17 mouse cellular contexts compared by ENCODE assay signal in the genomic region with DNA sequence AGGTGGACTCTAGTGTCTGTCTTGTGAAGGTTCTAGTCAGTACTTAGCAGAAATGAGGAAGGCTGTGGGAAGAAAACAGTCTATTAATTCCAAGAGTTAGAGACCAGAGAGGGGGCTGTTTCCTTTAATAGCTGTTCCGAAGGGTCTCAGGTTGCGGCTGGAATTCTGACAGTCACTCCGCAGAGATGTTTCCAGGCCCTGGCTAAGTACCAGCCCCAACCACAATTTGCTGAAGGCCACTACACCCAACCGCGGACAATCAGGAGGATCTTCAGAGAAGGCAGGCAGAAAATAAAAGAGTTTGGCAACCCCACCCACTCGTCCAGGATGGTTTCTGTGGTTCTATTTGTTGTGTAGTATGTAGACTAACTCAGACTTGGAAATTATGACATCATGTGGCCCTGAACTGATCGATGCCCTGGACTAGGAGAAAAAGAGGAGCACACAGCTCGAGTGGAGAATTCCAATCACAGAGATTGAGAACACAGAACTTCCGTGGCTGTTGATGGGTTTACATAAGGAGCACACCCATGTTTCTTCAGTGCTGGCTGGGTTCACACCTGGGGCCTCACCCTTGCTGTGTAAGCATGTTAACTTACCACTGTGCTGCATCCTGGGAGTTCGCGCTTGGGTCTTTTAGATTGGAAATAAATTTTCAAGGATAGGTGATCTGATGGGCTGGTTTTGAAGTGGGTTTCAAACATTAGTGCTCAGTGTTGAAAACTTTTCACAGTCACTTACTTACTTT. TPM values are rescaled to one million over a fixed set of nuclear protein-coding genes. Genes with fewer than 3 reads are reported as not detected.
DNase-seq lines count a peak whose midpoint lies in the region; ATAC-seq and TF ChIP-seq lines count a peak whose summit lies in the region.
"Had no signal": no experiment of that assay in that cellular context is flagged by ENCODE, and none has a peak within 500 bp of the region (broad histone marks: within the 10 kb centered on the region; RNA-seq: fewer than 3 reads in every experiment).

No protein-coding gene starts in this region.

- H3K9me3 ChIP-seq in lung, embryonic 14.5 days (ENCODE audit: low read depth, low read length), result no peaks in the 10 kb centered on the region
- no peaks in the 10 kb centered on the region for H3K9me3 ChIP-seq in intestine, embryonic 15.5 days
- H3K9me3 ChIP-seq: liver, embryonic 13.5 days; midbrain, embryonic 15.5 days had no signal

- no peak overlapping the region for H3K9ac ChIP-seq in lung, embryonic 14.5 days
- no peak overlapping the region for H3K9ac ChIP-seq in intestine, embryonic 15.5 days
- H3K9ac ChIP-seq: liver, embryonic 13.5 days; midbrain, embryonic 15.5 days had no signal

- H3K27ac ChIP-seq in lung, embryonic 14.5 days (ENCODE audit: low read depth), result peak overlapping the region; percentile 3; the same call in 1 of the 2 replicates
- H3K27ac ChIP-seq in intestine, embryonic 15.5 days, result 0 out of 2 replicates have a peak overlapping the region, but pooled peaks have one; percentile 6
- H3K27ac ChIP-seq: liver, embryonic 13.5 days; midbrain, embryonic 15.5 days had no signal

- no peaks in the 10 kb centered on the region for H3K27me3 ChIP-seq in lung, embryonic 14.5 days (ENCODE audit: insufficient read depth, low read length)
- H3K27me3 ChIP-seq in intestine, embryonic 15.5 days (replicated peaks), result no peaks in the 10 kb centered on the region
- H3K27me3 ChIP-seq: midbrain, embryonic 15.5 days; Patski had no signal

- no peak overlapping the region; the same call in 1 of the 2 replicates for H3K4me2 ChIP-seq in lung, embryonic 14.5 days
- peak overlapping the region; percentile 26; the same call in 1 of the 2 replicates for H3K4me2 ChIP-seq in intestine, embryonic 15.5 days (replicated peaks)
- H3K4me2 ChIP-seq: liver, embryonic 13.5 days; midbrain, embryonic 15.5 days had no signal

- WGBS in lung, embryonic 14.5 days, result 63% methylated on average over 11 of the region's 11 CpGs
- 58% methylated on average over 11 of the region's 11 CpGs for WGBS in intestine, embryonic 15.5 days

- no peak for ATAC-seq in lung, embryonic 14.5 days (ENCODE audit: insufficient read depth)
- ATAC-seq in intestine, embryonic 15.5 days, result no peak
- ATAC-seq: forebrain, embryonic 16.5 days; midbrain, embryonic 15.5 days; Patski had no signal

- H3K4me1 ChIP-seq in lung, embryonic 14.5 days (ENCODE audit: insufficient read depth), result peaks cover 6% of the 10 kb centered on the region; the same call in 1 of the 2 replicates
- H3K4me1 ChIP-seq in intestine, embryonic 15.5 days (replicated peaks), result peaks cover 12% of the 10 kb centered on the region
- H3K4me1 ChIP-seq: liver, embryonic 13.5 days had no signal

- TF ChIP-seq CTCF in lung, embryonic 14.5 days (IDR thresholded peaks at IDR 0.05; ENCODE audit: low read depth), result no peak

- peak; percentile 75 for DNase-seq in gastrocnemius, adult 18-20 months (ENCODE audit: low spot score)
- DNase-seq in gastrocnemius, postnatal 4 days (ENCODE audit: low spot score in 2 of 2), result no peak
- DNase-seq in lung, embryonic 14.5 days, result no peak
- no peak for DNase-seq in lung, postnatal 36 days
- no peak for DNase-seq in spleen, postnatal 14 days (ENCODE audit: low spot score in 2 of 2)
- DNase-seq in kidney, adult 8-10 months, result no peak
- DNase-seq: cerebellum, adult 8-10 months; kidney, adult 9 months; liver, embryonic 13.5 days; lung, postnatal 4 days; right cerebral cortex, adult 18-20 months; thymus, postnatal 36 days had no signal

- no peaks in the 10 kb centered on the region for H3K36me3 ChIP-seq in lung, embryonic 14.5 days (ENCODE audit: insufficient read depth)
- H3K36me3 ChIP-seq in intestine, embryonic 15.5 days, result no peaks in the 10 kb centered on the region
- H3K36me3 ChIP-seq: liver, embryonic 13.5 days; midbrain, embryonic 15.5 days had no signal

- no peak overlapping the region for H3K4me3 ChIP-seq in lung, embryonic 14.5 days (ENCODE audit: low read depth, low read length)
- no peak overlapping the region for H3K4me3 ChIP-seq in intestine, embryonic 15.5 days (replicated peaks)
- H3K4me3 ChIP-seq: liver, embryonic 13.5 days; midbrain, embryonic 15.5 days had no signal

RNA-seq across cellular contexts. Expression of a gene that starts 1.4 kb away (rescaled TPM):
- 1,000 to 10,000 TPM in 1 of 2 experiments, 100 to 1,000 TPM in 1; 908 to 1,105 TPM for total RNA-seq in gastrocnemius, adult 18-20 months (2021)
- 100 to 1,000 TPM; 439 to 518 TPM for total RNA-seq in gastrocnemius, postnatal 4 days (2021)
- polyA plus RNA-seq in lung, embryonic 14.5 days (2014; fragmentation: Nextera tagmentation; extraction: Ambion mirVana), result 1.9 and 6.6 TPM in 2 replicates
- polyA plus RNA-seq in intestine, embryonic 15.5 days (2015; fragmentation: Nextera tagmentation; extraction: Ambion mirVana), result 28.2 and 29.9 TPM in 2 replicates

RNA-seq across cellular contexts. Expression of a gene that starts 9.6 kb away (rescaled TPM):
- under 1 TPM; 0.55 to 0.73 TPM for total RNA-seq in gastrocnemius, adult 18-20 months (2021)
- total RNA-seq in gastrocnemius, postnatal 4 days (2021), result 1 to 10 TPM; 1.6 to 2.0 TPM
- 1.1 and 1.9 TPM in 2 replicates for polyA plus RNA-seq in lung, embryonic 14.5 days (2014; fragmentation: Nextera tagmentation; extraction: Ambion mirVana)
- polyA plus RNA-seq in intestine, embryonic 15.5 days (2015; fragmentation: Nextera tagmentation; extraction: Ambion mirVana), result 0.68 and 0.82 TPM in 2 replicates

RNA-seq across cellular contexts. Expression of a gene that starts 33.9 kb away (rescaled TPM):
- total RNA-seq in gastrocnemius, adult 18-20 months (2021), result not detected
- total RNA-seq in gastrocnemius, postnatal 4 days (2021), result under 1 TPM; 0.10 to 0.23 TPM
- 3.6 and 5.3 TPM in 2 replicates for polyA plus RNA-seq in lung, embryonic 14.5 days (2014; fragmentation: Nextera tagmentation; extraction: Ambion mirVana)
- 1.1 and 2.2 TPM in 2 replicates for polyA plus RNA-seq in intestine, embryonic 15.5 days (2015; fragmentation: Nextera tagmentation; extraction: Ambion mirVana)
- total RNA-seq: heart, adult 18-20 months had no signal
- polyA plus RNA-seq: Patski had no signal

RNA-seq across cellular contexts. Expression of a gene that starts 56.5 kb away (rescaled TPM):
- total RNA-seq in gastrocnemius, adult 18-20 months (2021), result 10 to 100 TPM; 12.6 to 13.0 TPM
- total RNA-seq in gastrocnemius, postnatal 4 days (2021), result 10 to 100 TPM; 14.0 to 18.1 TPM
- 53.3 and 56.2 TPM in 2 replicates for polyA plus RNA-seq in lung, embryonic 14.5 days (2014; fragmentation: Nextera tagmentation; extraction: Ambion mirVana)
- polyA plus RNA-seq in intestine, embryonic 15.5 days (2015; fragmentation: Nextera tagmentation; extraction: Ambion mirVana), result 56.4 and 61.6 TPM in 2 replicates
